Mouse (Mus musculus) stomach, embryonic 14.5 days (tissue): Measurements from ENCODE around the gene Trp73. TPM values are rescaled to one million over a fixed set of nuclear protein-coding genes. Genes with fewer than 3 reads are reported as not detected.

Experiments used
- ATAC-seq: fragments of 200-750 bp; cut with Nextera tagmentation; 2 replicates; pipeline ENCODE4 v1.8.0; 2017; ENCODE audit warnings: low read depth, moderate TSS enrichment; ENCODE audit not compliant: insufficient number of reproducible peaks, insufficient read depth, low FRiP score
- H3K27ac ChIP-seq: fragments of 300-500 bp; sonication (generic); 2 replicates; pipeline ENCODE4 v1.5.1; 2014; ENCODE audit warnings: mild to moderate bottlenecking, low read length, moderate library complexity, mixed read lengths
- H3K27me3 ChIP-seq: fragments of 300-500 bp; sonication (generic); 2 replicates; pipeline ENCODE4 v1.6.1; 2014; ENCODE audit warnings: low read length, control low read depth, mixed read lengths; ENCODE audit not compliant: control insufficient read depth, insufficient read depth
- H3K36me3 ChIP-seq: fragments of 300-500 bp; sonication (generic); 2 replicates; pipeline ENCODE4 v1.6.1; 2014; ENCODE audit warnings: mild to moderate bottlenecking, control low read depth, low read length, moderate library complexity, mixed read lengths; ENCODE audit not compliant: control insufficient read depth, insufficient read depth
- H3K4me1 ChIP-seq: fragments of 300-500 bp; sonication (generic); 2 replicates; pipeline ENCODE4 v1.6.1; 2014; ENCODE audit warnings: low read length, control low read depth, mixed read lengths; ENCODE audit not compliant: control insufficient read depth, insufficient read depth
- H3K4me2 ChIP-seq: fragments of 300-500 bp; sonication (generic); replicated peaks from 2 replicates; pipeline ENCODE4 v1.6.1; 2014; ENCODE audit warnings: low read depth, low read length, control low read depth
- H3K4me3 ChIP-seq: fragments of 300-500 bp; sonication (generic); 2 replicates; pipeline ENCODE4 v1.5.1; 2014; ENCODE audit warnings: low read depth, low read length, control low read depth
- H3K9ac ChIP-seq: fragments of 300-500 bp; sonication (generic); replicated peaks from 2 replicates; pipeline ENCODE4 v1.6.1; 2014; ENCODE audit warnings: low read depth, mild to moderate bottlenecking, control low read depth, low read length, moderate library complexity, mixed read lengths
- H3K9me3 ChIP-seq: fragments of 300-500 bp; sonication (generic); 2 replicates; pipeline ENCODE4 v1.6.1; 2016; ENCODE audit warnings: low read depth, low read length, control low read depth; ENCODE audit not compliant: control insufficient read depth
- WGBS: fragments of 180-500 bp; shearing (Covaris S2); extraction: QIAGEN DNeasy Blood & Tissue Kit; methylation state at CpG from one replicate; pipeline ENCODE4 v1.1.7; 2014; 5-methylcytosine and 5-hydroxymethylcytosine counted together
- polyA plus RNA-seq: library from polyadenylated mRNA; unstranded; fragments of >200 nt; fragmentation: Nextera tagmentation; extraction: Ambion mirVana; gene quantifications from 2 replicates; pipeline ENCODE4 v1.2.1, GENCODE M21; 2014

Trp73 gene
- polyA plus RNA-seq, 1 experiment from 2014 or later: 0.42 TPM

- H3K27ac ChIP-seq: no peak overlapping the region
- no peak overlapping the region for H3K9ac ChIP-seq
- H3K36me3 ChIP-seq: peaks cover 24% of the 10 kb centered on the region
- H3K27me3 ChIP-seq: no peaks in the 10 kb centered on the region
- H3K4me1 ChIP-seq: peaks cover 9% of the 10 kb centered on the region; the same call in 1 of the 2 replicates
- H3K4me2 ChIP-seq: peak overlapping the region; percentile 82; the same call in 1 of the 2 replicates
- WGBS: 18% methylated on average over 6 of the region's 6 CpGs
- H3K9me3 ChIP-seq: no peaks in the 10 kb centered on the region
- ATAC-seq: no peak
- H3K4me3 ChIP-seq: no peak overlapping the region
Measured at GRCm38 (mm10) chr4:154159002-154159401, 19.0 kb upstream of the Trp73 start.

GRCm38 (mm10) chr4:154157970-154158662, 18.1 kb upstream of the Trp73 start:
- H3K27me3 ChIP-seq: no peaks in the 10 kb centered on the region
- H3K27ac ChIP-seq: no peak overlapping the region
- H3K4me2 ChIP-seq: no peak overlapping the region
- no peaks in the 10 kb centered on the region for H3K9me3 ChIP-seq
- WGBS: 92% methylated on average over 14 of the region's 14 CpGs
- H3K36me3 ChIP-seq: peaks cover 30% of the 10 kb centered on the region
- ATAC-seq: no peak
- peaks cover 9% of the 10 kb centered on the region; the same call in 1 of the 2 replicates for H3K4me1 ChIP-seq
- no peak overlapping the region for H3K4me3 ChIP-seq
- H3K9ac ChIP-seq: no peak overlapping the region

GRCm38 (mm10) chr4:154156050-154156449, 16.0 kb upstream of the Trp73 start:
- Histone ChIP-seq H3K36me3 (peaks cover 39% of the 10 kb centered on the region), H3K27ac (no peak overlapping the region), H3K4me3 (no peak overlapping the region), H3K4me2 (no peak overlapping the region), H3K9ac (no peak overlapping the region), H3K27me3 (no peaks in the 10 kb centered on the region), H3K4me1 (peaks cover 6% of the 10 kb centered on the region; the same call in 1 of the 2 replicates), H3K9me3 (no peaks in the 10 kb centered on the region)
- WGBS: 83% methylated on average over 7 of the region's 7 CpGs
- ATAC-seq: no peak

- no peak overlapping the region for H3K27ac ChIP-seq
- H3K4me1 ChIP-seq: no peaks in the 10 kb centered on the region
- H3K9ac ChIP-seq: no peak overlapping the region
- WGBS: 67% methylated on average over 11 of the region's 11 CpGs
- H3K9me3 ChIP-seq: no peaks in the 10 kb centered on the region
- peaks cover 48% of the 10 kb centered on the region for H3K36me3 ChIP-seq
- no peak for ATAC-seq
- no peak overlapping the region for H3K4me2 ChIP-seq
- no peak overlapping the region for H3K4me3 ChIP-seq
- no peaks in the 10 kb centered on the region for H3K27me3 ChIP-seq
Measured at GRCm38 (mm10) chr4:154154104-154154503, 14.1 kb upstream of the Trp73 start.

- Histone ChIP-seq H3K36me3 (peaks cover 15% of the 10 kb centered on the region), H3K9ac (no peak overlapping the region), H3K27ac (no peak overlapping the region), H3K4me1 (peaks cover 10% of the 10 kb centered on the region; the same call in 1 of the 2 replicates), H3K4me3 (no peak overlapping the region), H3K9me3 (no peaks in the 10 kb centered on the region), H3K4me2 (no peak overlapping the region), H3K27me3 (no peaks in the 10 kb centered on the region; the same call in 1 of the 2 replicates)
- no peak for ATAC-seq
- 84% methylated on average over 10 of the region's 10 CpGs for WGBS
Measured at GRCm38 (mm10) chr4:154146342-154146741, 6.3 kb upstream of the Trp73 start.

GRCm38 (mm10) chr4:154144712-154145111, 4.7 kb upstream of the Trp73 start:
- H3K27ac ChIP-seq: no peak overlapping the region
- WGBS: 86% methylated on average over 3 of the region's 3 CpGs
- H3K9ac ChIP-seq: no peak overlapping the region
- H3K27me3 ChIP-seq: peaks cover 11% of the 10 kb centered on the region
- H3K4me2 ChIP-seq: no peak overlapping the region
- H3K4me1 ChIP-seq: peaks cover 16% of the 10 kb centered on the region; the same call in 1 of the 2 replicates
- H3K4me3 ChIP-seq: no peak overlapping the region
- no peak for ATAC-seq
- H3K36me3 ChIP-seq: peaks cover 7% of the 10 kb centered on the region
- no peaks in the 10 kb centered on the region for H3K9me3 ChIP-seq

GRCm38 (mm10) chr4:154142211-154143040, 2.4 kb upstream of the Trp73 start, which contains the start of gene Wrap73:
TSS of gene Wrap73 (plus strand) at chr4:154142372.
- WGBS: 2% methylated on average over 49 of the region's 49 CpGs
- Histone ChIP-seq H3K4me1 (peaks cover 20% of the 10 kb centered on the region), H3K9me3 (no peaks in the 10 kb centered on the region), H3K36me3 (peaks cover 1% of the 10 kb centered on the region), H3K4me3 (peak within 1 kb of the TSS; percentile 72), H3K27me3 (peaks cover 27% of the 10 kb centered on the region), H3K4me2 (peak within 1 kb of the TSS; percentile 91), H3K9ac (peak within 1 kb of the TSS; percentile 69), H3K27ac (peak within 1 kb of the TSS; percentile 84)
- peak; percentile 90 for ATAC-seq

GRCm38 (mm10) chr4:154141009-154141867, 1.2 kb upstream of the Trp73 start:
- H3K4me2 ChIP-seq: peak overlapping the region; percentile 25; the same call in 1 of the 2 replicates
- 0 out of 2 replicates have a peak overlapping the region, but pooled peaks have one; percentile 50 for H3K4me3 ChIP-seq
- H3K4me1 ChIP-seq: peaks cover 20% of the 10 kb centered on the region
- no peaks in the 10 kb centered on the region for H3K36me3 ChIP-seq
- peaks cover 31% of the 10 kb centered on the region for H3K27me3 ChIP-seq
- H3K27ac ChIP-seq: no peak overlapping the region
- H3K9ac ChIP-seq: no peak overlapping the region
- ATAC-seq: no peak
- no peaks in the 10 kb centered on the region for H3K9me3 ChIP-seq
- WGBS: 2% methylated on average over 42 of the region's 42 CpGs
